Comparison of ENCODE assay signal across 8 mouse cellular contexts in genomic region chr5:37243169-37243886, GRCm38 (mm10). TPM values are rescaled to one million over a fixed set of nuclear protein-coding genes. Genes with fewer than 3 reads are reported as not detected.
DNase-seq lines count a peak whose midpoint lies in the region; ATAC-seq and TF ChIP-seq lines count a peak whose summit lies in the region.

No protein-coding gene starts in this region.

- no peak for ATAC-seq in forebrain, postnatal 0 days
- ATAC-seq in midbrain, embryonic 14.5 days (ENCODE audit: low FRiP score, low TSS enrichment): no peak

- H3K9me3 ChIP-seq in E14TG2a.4 (ENCODE audit: low read length): no peaks in the 10 kb centered on the region
- no peaks in the 10 kb centered on the region for H3K9me3 ChIP-seq in forebrain, postnatal 0 days (ENCODE audit: low read length)
- H3K9me3 ChIP-seq in midbrain, embryonic 14.5 days (ENCODE audit: control insufficient read depth, low read length): no peaks in the 10 kb centered on the region

- peak overlapping the region; percentile 77 for H3K4me2 ChIP-seq in forebrain, postnatal 0 days (ENCODE audit: low read depth)
- peak overlapping the region; percentile 91 for H3K4me2 ChIP-seq in midbrain, embryonic 14.5 days (ENCODE audit: low read length)

- peak; percentile 62 for DNase-seq in gastrocnemius, adult 2 months
- no peak for DNase-seq in gastrocnemius, adult 8-10 months (ENCODE audit: low spot score in 2 of 2)
- peak; percentile 29 for DNase-seq in c-Kit-positive CD71-positive TER-119-positive erythroid progenitor cells, embryonic 14.5 days (ENCODE audit: low spot score)
- DNase-seq in forebrain, postnatal 0 days: peak; percentile 36
- peak; percentile 89 for DNase-seq in kidney, postnatal 10 days
- peak; percentile 72 for DNase-seq in midbrain, embryonic 14.5 days
- DNase-seq in thymus, postnatal 0 days (ENCODE audit: low spot score): peak; percentile 33

- intact Hi-C loops in gastrocnemius, adult 2 months (cut with DNase I): no loop called here

- peaks cover 73% of the 10 kb centered on the region for H3K4me1 ChIP-seq in E14TG2a.4 (replicated peaks; ENCODE audit: low read depth, low read length)
- H3K4me1 ChIP-seq in forebrain, postnatal 0 days (ENCODE audit: insufficient read depth): peaks cover 22% of the 10 kb centered on the region
- peaks cover 35% of the 10 kb centered on the region for H3K4me1 ChIP-seq in midbrain, embryonic 14.5 days (ENCODE audit: control insufficient read depth, insufficient read depth, low read length)

- no peak overlapping the region for H3K4me3 ChIP-seq in gastrocnemius, adult 2 months
- peak overlapping the region; percentile 87 for H3K4me3 ChIP-seq in E14TG2a.4 (replicated peaks; ENCODE audit: low read length)
- peak overlapping the region; percentile 93 for H3K4me3 ChIP-seq in forebrain, postnatal 0 days (ENCODE audit: low read depth, low read length)
- peak overlapping the region; percentile 69 for H3K4me3 ChIP-seq in midbrain, embryonic 14.5 days (replicated peaks; ENCODE audit: low read depth, low read length)

- under 1% methylated on average over 19 of the region's 19 CpGs for WGBS in forebrain, postnatal 0 days
- 1% methylated on average over 19 of the region's 19 CpGs for WGBS in midbrain, embryonic 14.5 days

- no peak for TF ChIP-seq CTCF in gastrocnemius, adult 2 months (IDR thresholded peaks at IDR 0.05)
- TF ChIP-seq CTCF in E14TG2a.4 (conservative IDR thresholded peaks at IDR 0.05; ENCODE audit: low read length): no peak
- no peak; the same call in 1 of the 2 replicates for TF ChIP-seq CTCF in forebrain, postnatal 0 days (IDR thresholded peaks at IDR 0.05; ENCODE audit: low read depth)

- peaks cover 49% of the 10 kb centered on the region for H3K27me3 ChIP-seq in E14TG2a.4 (ENCODE audit: insufficient read depth, low read length)
- no peaks in the 10 kb centered on the region for H3K27me3 ChIP-seq in forebrain, postnatal 0 days (ENCODE audit: insufficient read depth, low read length)
- peaks cover 8% of the 10 kb centered on the region; the same call in 1 of the 2 replicates for H3K27me3 ChIP-seq in midbrain, embryonic 14.5 days (ENCODE audit: control insufficient read depth, insufficient read depth, low read length)

- H3K36me3 ChIP-seq in E14TG2a.4 (ENCODE audit: insufficient read depth, low read length): no peaks in the 10 kb centered on the region
- no peaks in the 10 kb centered on the region for H3K36me3 ChIP-seq in forebrain, postnatal 0 days (ENCODE audit: insufficient read depth)
- no peaks in the 10 kb centered on the region for H3K36me3 ChIP-seq in midbrain, embryonic 14.5 days (ENCODE audit: control insufficient read depth, insufficient read depth, low read length)

- no peak overlapping the region for H3K27ac ChIP-seq in gastrocnemius, adult 2 months
- peak overlapping the region; percentile 98 for H3K27ac ChIP-seq in forebrain, postnatal 0 days (ENCODE audit: low read depth, low read length)
- H3K27ac ChIP-seq in midbrain, embryonic 14.5 days (replicated peaks; ENCODE audit: low read depth, low read length): peak overlapping the region; percentile 98

- H3K9ac ChIP-seq in forebrain, postnatal 0 days: peak overlapping the region; percentile 74
- peak overlapping the region; percentile 83 for H3K9ac ChIP-seq in midbrain, embryonic 14.5 days (replicated peaks; ENCODE audit: low read length)

RNA-seq across cellular contexts. Expression of gene Crmp1, which starts 1.6 kb away (rescaled TPM):
- under 1 TPM; 0.18 to 0.56 TPM for total RNA-seq in gastrocnemius, adult 2 months (2021)
- under 1 TPM in 2 of 4 experiments, not detected in 2; 0.17 to 0.19 TPM for total RNA-seq in gastrocnemius, adult 8-10 months (2022)
- total RNA-seq in forebrain, postnatal 0 days (2014; rRNA removed): 965 and 1,074 TPM in 2 replicates
- 1,043 and 1,136 TPM in 2 replicates for polyA plus RNA-seq in forebrain, postnatal 0 days (2015; fragmentation: Nextera tagmentation; extraction: Ambion mirVana)
- polyA plus RNA-seq in midbrain, embryonic 14.5 days (2014; fragmentation: Nextera tagmentation; extraction: Ambion mirVana): 906 and 957 TPM in 2 replicates
- polyA plus RNA-seq in thymus, postnatal 0 days (2015; fragmentation: Nextera tagmentation; extraction: Ambion mirVana): 5.3 and 6.3 TPM in 2 replicates

Comparison
In these comparisons a context has a peak if more than half of its experiments do, and no peak if none do; other contexts are left out.
1. DNase-seq: peak in gastrocnemius, adult 2 months (single experiment), c-Kit-positive CD71-positive TER-119-positive erythroid progenitor cells, embryonic 14.5 days (single experiment), forebrain, postnatal 0 days (single experiment), kidney, postnatal 10 days (single experiment), midbrain, embryonic 14.5 days (single experiment) and thymus, postnatal 0 days (single experiment); none in gastrocnemius, adult 8-10 months (0 of 2).
2. RNA of gene Crmp1, which starts 1.6 kb away (total RNA-seq): 965 to 1,074 TPM in forebrain, postnatal 0 days; 0.18 to 0.56 TPM in gastrocnemius, adult 2 months and 0.17 to 0.19 TPM in gastrocnemius, adult 8-10 months; every median in the first group is over 100 times any median in the second.